Mouse (Mus musculus) liver, adult 2 months (tissue): ENCODE measurements at regions not wholly inside any gene's neighbourhood (a gene's known extent, or its start where the extent isn't known, plus 50 kb on each side); places are given as distances from the start of the nearest gene placed in this dataset.

Source experiments
- CTCF ChIP-seq: fragments of 200-500 bp; IDR thresholded peaks from 2 replicates; pipeline ENCODE4 v1.5.1; 2011; ENCODE audit warnings: low read depth, low read length, control low read depth
- POLR2A ChIP-seq: fragments of 200-500 bp; IDR thresholded peaks from 2 replicates; pipeline ENCODE4 v1.6.1; 2011; ENCODE audit warnings: low read length, control low read depth; ENCODE audit not compliant: insufficient read depth; ENCODE audit errors: extremely low read depth

DNA sequence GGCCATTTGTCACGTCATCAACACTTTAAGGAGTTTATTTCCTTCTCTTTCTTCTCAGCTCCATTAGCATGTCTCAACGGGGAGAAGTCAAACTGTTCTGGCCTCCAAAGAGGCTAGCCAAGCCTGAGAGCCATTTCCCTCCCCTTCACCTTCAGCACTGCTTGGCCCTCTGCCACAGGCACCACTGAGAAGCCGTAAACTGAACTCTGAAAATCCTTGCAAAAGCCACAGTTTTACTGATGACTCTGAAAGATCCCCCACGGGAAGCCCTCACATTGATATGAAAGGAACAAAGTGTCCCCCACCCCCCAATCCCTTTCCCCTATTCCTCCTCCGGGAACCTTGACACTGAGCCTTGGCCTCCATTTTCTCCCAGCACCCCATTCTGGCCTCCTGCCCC lies 188.1 kb upstream of the Arid1b start:
- TF ChIP-seq CTCF: no peak
- no peak for TF ChIP-seq POLR2A
